Mouse (Mus musculus): Measurements from ENCODE around the gene Rtf2. TPM values are rescaled to one million over a fixed set of nuclear protein-coding genes. Genes with fewer than 3 reads are reported as not detected.

The Rtf2 gene
- 55.6 and 59.2 TPM in 2 replicates for polyA plus RNA-seq (2016; fragmentation: Nextera tagmentation; extraction: Ambion mirVana)

- Histone ChIP-seq H3K27me3 (replicated peaks) (no peaks in the 10 kb centered on the region), H3K4me1 (peaks cover 34% of the 10 kb centered on the region), H3K4me2 (peak within 1 kb of the TSS; percentile 88), H3K9me3 (replicated peaks) (no peaks in the 10 kb centered on the region), H3K36me3 (peaks cover 10% of the 10 kb centered on the region), H3K9ac (peak within 1 kb of the TSS; percentile 81), H3K4me3 (peak within 1 kb of the TSS; percentile 93), H3K27ac (peak within 1 kb of the TSS; percentile 86)
- peak; percentile 91 for ATAC-seq
- WGBS (ENCODE audit: insufficient replicate concordance), result 3% methylated on average over 35 of the region's 35 CpGs
Measured at GRCm38 (mm10) chr2:172439843-172440639, at the start of gene Rtf2. Gene Rtf2 (plus strand): TSS chr2:172440556.

GRCm38 (mm10) chr2:172392041-172392521 lies 48.3 kb upstream of the Rtf2 start:
- WGBS (ENCODE audit: insufficient replicate concordance), result 60% methylated on average over 10 of the region's 10 CpGs
- H3K4me2 ChIP-seq, result no peak overlapping the region
- ATAC-seq, result no peak
- no peak overlapping the region for H3K4me3 ChIP-seq
- H3K9ac ChIP-seq, result no peak overlapping the region
- H3K27ac ChIP-seq, result no peak overlapping the region
- no peaks in the 10 kb centered on the region for H3K36me3 ChIP-seq
- no peaks in the 10 kb centered on the region; the same call in 1 of the 2 replicates for H3K27me3 ChIP-seq (replicated peaks)
- H3K4me1 ChIP-seq, result peaks cover 23% of the 10 kb centered on the region
- no peaks in the 10 kb centered on the region for H3K9me3 ChIP-seq (replicated peaks)

DNA sequence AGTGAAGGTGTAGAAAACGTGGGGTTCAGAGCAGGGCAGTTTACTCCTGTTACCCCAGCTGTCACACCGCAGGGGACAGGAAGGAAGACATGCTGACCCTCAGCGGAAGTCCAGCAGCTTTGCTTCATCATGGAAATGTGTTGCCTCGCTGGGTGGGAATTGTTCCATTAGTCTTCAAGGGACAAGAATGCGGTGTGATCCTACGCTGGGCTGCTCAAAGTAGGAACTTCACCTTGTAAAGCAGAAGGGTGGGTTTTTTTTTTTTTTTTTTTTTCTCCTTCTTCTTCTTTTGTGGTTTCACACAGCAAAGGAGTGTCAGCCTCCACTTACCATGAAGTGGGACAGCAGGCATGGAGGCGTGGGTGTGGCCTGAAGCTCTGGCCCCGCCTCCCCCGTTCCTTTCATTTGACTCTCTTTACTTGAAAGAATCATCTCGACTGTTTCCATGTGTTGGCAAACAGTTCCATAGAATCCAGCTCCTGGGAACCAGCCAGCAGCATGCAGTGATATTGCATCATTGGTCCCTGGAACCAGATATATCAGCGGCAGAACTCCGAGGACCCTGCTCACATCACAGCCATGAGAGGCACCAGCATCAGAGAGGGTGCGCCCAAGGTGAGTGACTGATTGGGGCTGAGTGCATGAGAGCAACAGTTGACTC lies 46.8 kb upstream of the Rtf2 start, which contains the start of gene Cass4:
Gene Cass4, plus strand, starts transcription at position 404 of the 661 bp plus-strand sequence.
- ATAC-seq, result peak; percentile 63
- Histone ChIP-seq H3K4me3 (peak within 1 kb of the TSS; percentile 52), H3K36me3 (no peaks in the 10 kb centered on the region), H3K9me3 (replicated peaks) (no peaks in the 10 kb centered on the region), H3K27ac (no peak within 1 kb of the TSS), H3K27me3 (replicated peaks) (no peaks in the 10 kb centered on the region; the same call in 1 of the 2 replicates), H3K9ac (peak within 1 kb of the TSS; percentile 48; the same call in 1 of the 2 replicates), H3K4me2 (peak within 1 kb of the TSS; percentile 68), H3K4me1 (peaks cover 29% of the 10 kb centered on the region)
- 8% methylated on average over 13 of the region's 13 CpGs for WGBS (ENCODE audit: insufficient replicate concordance)

DNA sequence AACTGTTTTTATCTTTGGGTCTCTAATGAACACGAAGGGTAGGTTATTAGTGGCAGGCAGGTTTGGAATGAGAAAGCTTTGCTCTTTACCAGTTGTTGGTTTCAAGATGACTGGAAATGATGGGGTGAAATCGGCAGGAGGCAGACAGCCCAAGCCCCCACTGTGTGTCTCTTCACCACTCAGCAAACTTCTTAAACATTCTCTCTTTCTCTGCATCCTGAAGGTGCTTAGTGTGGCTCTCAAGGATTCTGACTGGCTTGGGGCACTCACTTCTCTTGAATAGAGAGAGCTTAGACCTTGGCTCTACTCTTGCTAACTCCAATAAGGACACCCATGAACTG lies 46.3 kb upstream of the Rtf2 start:
- 37% methylated on average over 2 of the region's 2 CpGs for WGBS (ENCODE audit: insufficient replicate concordance)

GRCm38 (mm10) chr2:172394671-172395070 lies 45.7 kb upstream of the Rtf2 start:
- H3K27ac ChIP-seq, result no peak overlapping the region
- H3K27me3 ChIP-seq (replicated peaks), result no peaks in the 10 kb centered on the region; the same call in 1 of the 2 replicates
- WGBS (ENCODE audit: insufficient replicate concordance), result 54% methylated on average over 4 of the region's 4 CpGs
- peaks cover 38% of the 10 kb centered on the region for H3K4me1 ChIP-seq
- no peak for ATAC-seq
- no peak overlapping the region for H3K9ac ChIP-seq
- no peaks in the 10 kb centered on the region for H3K36me3 ChIP-seq
- no peak overlapping the region for H3K4me2 ChIP-seq
- no peaks in the 10 kb centered on the region for H3K9me3 ChIP-seq (replicated peaks)
- H3K4me3 ChIP-seq, result no peak overlapping the region

More for the DNA sequence above, 46.3 kb upstream of the Rtf2 start:
- H3K4me1 ChIP-seq, result peaks cover 34% of the 10 kb centered on the region
- H3K4me2 ChIP-seq, result peak overlapping the region; percentile 68
- H3K27me3 ChIP-seq (replicated peaks), result no peaks in the 10 kb centered on the region; the same call in 1 of the 2 replicates
- H3K27ac ChIP-seq, result no peak overlapping the region
- H3K4me3 ChIP-seq, result peak overlapping the region; percentile 52
- no peaks in the 10 kb centered on the region for H3K9me3 ChIP-seq (replicated peaks)
- ATAC-seq, result no peak
- no peaks in the 10 kb centered on the region for H3K36me3 ChIP-seq
- no peak overlapping the region for H3K9ac ChIP-seq

DNA sequence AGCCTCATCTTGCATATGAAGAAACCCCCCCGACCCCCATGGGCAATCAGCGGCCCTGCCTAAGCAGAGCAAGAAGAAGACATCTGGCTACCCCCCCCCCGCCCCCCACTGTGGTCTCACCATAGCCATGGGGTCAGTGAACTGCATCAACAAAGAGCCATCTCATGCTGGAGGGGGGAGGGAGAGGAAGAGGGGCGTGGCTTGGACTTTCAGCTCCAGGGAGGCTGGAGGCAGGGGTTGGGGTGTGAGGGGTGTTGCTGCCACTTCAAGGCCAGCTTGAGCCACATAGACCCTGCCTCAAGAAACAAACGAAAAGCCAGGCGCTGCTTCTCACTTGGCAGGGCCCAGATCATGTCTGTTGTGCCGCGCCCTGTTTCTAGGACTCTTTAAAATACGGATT lies 44.4 kb upstream of the Rtf2 start:
- no peaks in the 10 kb centered on the region for H3K9me3 ChIP-seq (replicated peaks)
- H3K4me3 ChIP-seq, result no peak overlapping the region
- no peak for ATAC-seq
- WGBS (ENCODE audit: insufficient replicate concordance), result 56% methylated on average over 9 of the region's 9 CpGs
- H3K36me3 ChIP-seq, result no peaks in the 10 kb centered on the region
- H3K4me1 ChIP-seq, result peaks cover 46% of the 10 kb centered on the region
- H3K27ac ChIP-seq, result no peak overlapping the region
- H3K27me3 ChIP-seq (replicated peaks), result no peaks in the 10 kb centered on the region; the same call in 1 of the 2 replicates
- no peak overlapping the region for H3K9ac ChIP-seq
- no peak overlapping the region for H3K4me2 ChIP-seq

DNA sequence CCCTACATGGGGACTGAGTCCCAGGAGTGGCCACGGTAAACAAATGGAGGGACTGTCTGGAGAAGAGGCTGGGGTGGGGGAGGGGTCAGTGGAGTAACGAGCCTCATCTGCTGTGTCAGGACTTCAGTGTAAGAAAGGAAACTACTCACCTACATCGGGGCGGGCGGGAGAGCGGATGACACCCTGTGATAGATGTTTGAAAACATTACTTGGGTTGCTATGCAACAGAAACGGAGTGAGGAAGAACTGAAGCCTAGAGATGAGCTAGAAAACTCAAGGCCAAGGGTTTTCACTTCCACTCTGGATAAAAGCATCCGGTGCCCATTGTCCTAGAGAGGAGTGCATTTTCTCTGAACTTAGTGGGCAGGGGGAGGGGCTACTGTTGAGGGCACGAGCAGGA lies 40.5 kb upstream of the Rtf2 start:
- Histone ChIP-seq H3K4me3 (no peak overlapping the region), H3K9me3 (replicated peaks) (no peaks in the 10 kb centered on the region), H3K27ac (peak overlapping the region; percentile 48; the same call in 1 of the 2 replicates), H3K36me3 (no peaks in the 10 kb centered on the region), H3K9ac (no peak overlapping the region), H3K4me2 (no peak overlapping the region), H3K4me1 (peaks cover 37% of the 10 kb centered on the region), H3K27me3 (replicated peaks) (no peaks in the 10 kb centered on the region)
- peak; percentile 38; the same call in 1 of the 2 replicates for ATAC-seq
- WGBS (ENCODE audit: insufficient replicate concordance), result 31% methylated on average over 9 of the region's 9 CpGs

GRCm38 (mm10) chr2:172401116-172401825 lies 39.1 kb upstream of the Rtf2 start:
- H3K9ac ChIP-seq, result no peak overlapping the region
- WGBS (ENCODE audit: insufficient replicate concordance), result 34% methylated on average over 13 of the region's 13 CpGs
- H3K27ac ChIP-seq, result peak overlapping the region; percentile 68
- H3K36me3 ChIP-seq, result no peaks in the 10 kb centered on the region
- ATAC-seq, result peak; percentile 38; the same call in 1 of the 2 replicates
- H3K27me3 ChIP-seq (replicated peaks), result no peaks in the 10 kb centered on the region
- H3K4me1 ChIP-seq, result peaks cover 33% of the 10 kb centered on the region
- no peak overlapping the region for H3K4me3 ChIP-seq
- no peaks in the 10 kb centered on the region for H3K9me3 ChIP-seq (replicated peaks)
- H3K4me2 ChIP-seq, result peak overlapping the region; percentile 18; the same call in 1 of the 2 replicates

GRCm38 (mm10) chr2:172404239-172404638 lies 36.1 kb upstream of the Rtf2 start:
- WGBS (ENCODE audit: insufficient replicate concordance), result 59% methylated on average over 7 of the region's 7 CpGs
- H3K4me2 ChIP-seq, result no peak overlapping the region

DNA sequence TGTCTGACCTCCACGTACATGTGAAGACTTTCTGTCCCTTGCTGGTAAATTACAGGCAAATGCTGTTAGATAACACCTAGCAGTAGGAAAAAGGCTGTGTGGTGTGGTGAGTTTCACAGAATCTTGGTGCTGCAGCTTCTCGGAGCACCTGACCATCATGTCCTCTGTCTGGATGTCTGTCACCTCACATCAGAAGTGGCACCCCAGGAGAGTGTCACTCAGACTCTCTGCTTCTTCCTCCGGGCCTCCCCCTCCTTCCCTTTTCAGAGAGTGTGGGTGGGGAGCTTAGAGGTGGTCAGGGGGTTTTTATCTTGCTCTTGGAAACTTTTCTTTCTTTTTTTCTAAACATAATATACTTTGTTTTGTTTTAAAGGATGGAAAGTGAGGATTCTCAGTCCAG lies 35.3 kb upstream of the Rtf2 start:
- no peaks in the 10 kb centered on the region for H3K36me3 ChIP-seq
- no peak overlapping the region for H3K27ac ChIP-seq
- H3K4me2 ChIP-seq, result no peak overlapping the region
- H3K27me3 ChIP-seq (replicated peaks), result no peaks in the 10 kb centered on the region
- H3K4me1 ChIP-seq, result peaks cover 14% of the 10 kb centered on the region
- no peaks in the 10 kb centered on the region for H3K9me3 ChIP-seq (replicated peaks)
- no peak overlapping the region for H3K4me3 ChIP-seq
- ATAC-seq, result no peak
- H3K9ac ChIP-seq, result no peak overlapping the region
- WGBS (ENCODE audit: insufficient replicate concordance), result 32% methylated on average over 3 of the region's 3 CpGs

More at GRCm38 (mm10) chr2:172404239-172404638, 36.1 kb upstream of the Rtf2 start:
- Histone ChIP-seq H3K9ac (no peak overlapping the region), H3K27me3 (replicated peaks) (no peaks in the 10 kb centered on the region), H3K36me3 (no peaks in the 10 kb centered on the region), H3K9me3 (replicated peaks) (no peaks in the 10 kb centered on the region), H3K27ac (no peak overlapping the region), H3K4me3 (no peak overlapping the region), H3K4me1 (peaks cover 19% of the 10 kb centered on the region)
- no peak for ATAC-seq

DNA sequence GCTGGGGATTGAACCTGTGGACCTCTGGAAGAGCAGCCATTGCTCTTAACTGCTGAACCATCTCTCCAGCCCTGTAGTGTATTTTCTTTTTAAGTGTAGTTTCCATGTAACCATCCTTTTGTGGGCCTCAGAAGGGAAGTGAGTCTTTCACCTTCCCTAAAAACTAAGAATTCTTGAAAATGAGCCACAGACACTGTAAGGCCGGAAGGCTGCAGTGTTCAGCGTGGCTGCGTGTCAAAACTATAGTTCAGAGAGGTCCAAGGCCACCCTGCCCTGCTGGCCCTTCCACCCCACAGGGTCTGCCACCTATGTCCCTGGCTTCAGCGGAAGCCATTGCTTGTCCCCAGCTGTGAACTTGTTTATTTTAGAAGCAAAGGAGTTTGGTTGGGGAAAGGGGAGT lies 34.2 kb upstream of the Rtf2 start:
- H3K4me2 ChIP-seq, result no peak overlapping the region
- H3K27me3 ChIP-seq (replicated peaks), result no peaks in the 10 kb centered on the region
- no peak for ATAC-seq
- H3K9me3 ChIP-seq (replicated peaks), result no peaks in the 10 kb centered on the region
- no peak overlapping the region for H3K4me3 ChIP-seq
- no peak overlapping the region for H3K9ac ChIP-seq
- no peak overlapping the region for H3K27ac ChIP-seq
- WGBS (ENCODE audit: insufficient replicate concordance), result 39% methylated on average over 4 of the region's 4 CpGs
- H3K4me1 ChIP-seq, result peaks cover 9% of the 10 kb centered on the region
- no peaks in the 10 kb centered on the region for H3K36me3 ChIP-seq

Data from liver, embryonic 12.5 days (tissue).